Mouse (Mus musculus): Measurements from ENCODE around the gene Dync1i2. TPM values are rescaled to one million over a fixed set of nuclear protein-coding genes. Genes with fewer than 3 reads are reported as not detected.

Gene Dync1i2
- polyA plus RNA-seq, 1 experiment = 27.9 TPM

GRCm38 (mm10) chr2:71281981-71282380 is 70.5 kb downstream of the Dync1i2 start:
- H3K4me1 ChIP-seq (ENCODE audit: control insufficient read depth, insufficient read depth, low read length) = no peaks in the 10 kb centered on the region
- 86% methylated on average over 1 of the region's 1 CpGs for WGBS
- no peak overlapping the region for H3K4me3 ChIP-seq (replicated peaks; ENCODE audit: extremely low read depth, low read depth, low read length)
- no peak for DNase-seq
- TF ChIP-seq CTCF (IDR thresholded peaks at IDR 0.05; ENCODE audit: insufficient read depth, low read length) (no peak), POLR2A (IDR thresholded peaks at IDR 0.05; ENCODE audit: borderline replicate concordance, extremely low read depth, low read depth, low read length) (no peak)

- TF ChIP-seq POLR2A (IDR thresholded peaks at IDR 0.05; ENCODE audit: borderline replicate concordance, extremely low read depth, low read depth, low read length) (no peak), CTCF (IDR thresholded peaks at IDR 0.05; ENCODE audit: insufficient read depth, low read length) (no peak)
- 83% methylated on average over 6 of the region's 6 CpGs for WGBS
- no peak for DNase-seq
- Histone ChIP-seq H3K4me3 (replicated peaks; ENCODE audit: extremely low read depth, low read depth, low read length) (no peak overlapping the region), H3K4me1 (ENCODE audit: control insufficient read depth, insufficient read depth, low read length) (peaks cover 2% of the 10 kb centered on the region; the same call in 1 of the 2 replicates)
These were observed 78.7 kb downstream of the Dync1i2 start for GRCm38 (mm10) chr2:71290107-71290775.

- 71% methylated on average over 5 of the region's 5 CpGs for WGBS
- TF ChIP-seq CTCF (IDR thresholded peaks at IDR 0.05; ENCODE audit: insufficient read depth, low read length) = no peak
- TF ChIP-seq POLR2A (IDR thresholded peaks at IDR 0.05; ENCODE audit: borderline replicate concordance, extremely low read depth, low read depth, low read length) = no peak
- Histone ChIP-seq H3K4me3 (replicated peaks; ENCODE audit: extremely low read depth, low read depth, low read length) (no peak overlapping the region), H3K4me1 (ENCODE audit: control insufficient read depth, insufficient read depth, low read length) (peaks cover 2% of the 10 kb centered on the region; the same call in 1 of the 2 replicates)
- no peak for DNase-seq
These were observed 80.1 kb downstream of the Dync1i2 start for GRCm38 (mm10) chr2:71291566-71291965.

- TF ChIP-seq POLR2A (IDR thresholded peaks at IDR 0.05; ENCODE audit: borderline replicate concordance, extremely low read depth, low read depth, low read length) (no peak), CTCF (IDR thresholded peaks at IDR 0.05; ENCODE audit: insufficient read depth, low read length) (no peak)
- Histone ChIP-seq H3K4me1 (ENCODE audit: control insufficient read depth, insufficient read depth, low read length) (peaks cover 2% of the 10 kb centered on the region; the same call in 1 of the 2 replicates), H3K4me3 (replicated peaks; ENCODE audit: extremely low read depth, low read depth, low read length) (no peak overlapping the region)
- WGBS = 84% methylated on average over 3 of the region's 3 CpGs
- DNase-seq = no peak
These were observed 82.5 kb downstream of the Dync1i2 start for GRCm38 (mm10) chr2:71293983-71294382.

- TF ChIP-seq CTCF (IDR thresholded peaks at IDR 0.05; ENCODE audit: insufficient read depth, low read length) (no peak), POLR2A (IDR thresholded peaks at IDR 0.05; ENCODE audit: borderline replicate concordance, extremely low read depth, low read depth, low read length) (no peak)
- Histone ChIP-seq H3K4me1 (ENCODE audit: control insufficient read depth, insufficient read depth, low read length) (peaks cover 2% of the 10 kb centered on the region; the same call in 1 of the 2 replicates), H3K4me3 (replicated peaks; ENCODE audit: extremely low read depth, low read depth, low read length) (no peak overlapping the region)
- WGBS = 44% methylated on average over 7 of the region's 7 CpGs
- no peak for DNase-seq
These were observed 83.0 kb downstream of the Dync1i2 start for GRCm38 (mm10) chr2:71294489-71294888.

- WGBS = 94% methylated on average over 12 of the region's 12 CpGs
- DNase-seq = no peak
- TF ChIP-seq POLR2A (IDR thresholded peaks at IDR 0.05; ENCODE audit: borderline replicate concordance, extremely low read depth, low read depth, low read length) = no peak
- Histone ChIP-seq H3K4me3 (replicated peaks; ENCODE audit: extremely low read depth, low read depth, low read length) (no peak overlapping the region), H3K4me1 (ENCODE audit: control insufficient read depth, insufficient read depth, low read length) (peaks cover 2% of the 10 kb centered on the region; the same call in 1 of the 2 replicates)
These were observed 84.3 kb downstream of the Dync1i2 start for GRCm38 (mm10) chr2:71295844-71296243.

- H3K4me1 ChIP-seq (ENCODE audit: control insufficient read depth, insufficient read depth, low read length) = no peaks in the 10 kb centered on the region
- no peak for DNase-seq
- no peak for TF ChIP-seq POLR2A (IDR thresholded peaks at IDR 0.05; ENCODE audit: borderline replicate concordance, extremely low read depth, low read depth, low read length)
- WGBS = 54% methylated on average over 1 of the region's 1 CpGs
- no peak overlapping the region for H3K4me3 ChIP-seq (replicated peaks; ENCODE audit: extremely low read depth, low read depth, low read length)
These were observed 86.0 kb downstream of the Dync1i2 start for GRCm38 (mm10) chr2:71297501-71297900.

- WGBS = 98% methylated on average over 1 of the region's 1 CpGs
- no peak for DNase-seq
These were observed 87.2 kb downstream of the Dync1i2 start for GRCm38 (mm10) chr2:71298729-71299128.

GRCm38 (mm10) chr2:71302156-71302663 is 90.7 kb downstream of the Dync1i2 start:
- WGBS = 75% methylated on average over 3 of the region's 3 CpGs
- TF ChIP-seq CTCF (IDR thresholded peaks at IDR 0.05; ENCODE audit: insufficient read depth, low read length) = no peak
- no peak for TF ChIP-seq POLR2A (IDR thresholded peaks at IDR 0.05; ENCODE audit: borderline replicate concordance, extremely low read depth, low read depth, low read length)
- no peak overlapping the region for H3K4me3 ChIP-seq (replicated peaks; ENCODE audit: extremely low read depth, low read depth, low read length)
- DNase-seq = no peak
- H3K4me1 ChIP-seq (ENCODE audit: control insufficient read depth, insufficient read depth, low read length) = no peaks in the 10 kb centered on the region

More at GRCm38 (mm10) chr2:71298729-71299128, 87.2 kb downstream of the Dync1i2 start:
- H3K4me1 ChIP-seq (ENCODE audit: control insufficient read depth, insufficient read depth, low read length) = no peaks in the 10 kb centered on the region
- H3K4me3 ChIP-seq (replicated peaks; ENCODE audit: extremely low read depth, low read depth, low read length) = no peak overlapping the region
- TF ChIP-seq CTCF (IDR thresholded peaks at IDR 0.05; ENCODE audit: insufficient read depth, low read length) (no peak), POLR2A (IDR thresholded peaks at IDR 0.05; ENCODE audit: borderline replicate concordance, extremely low read depth, low read depth, low read length) (no peak)

GRCm38 (mm10) chr2:71303221-71303620 is 91.7 kb downstream of the Dync1i2 start:
- Histone ChIP-seq H3K4me3 (replicated peaks; ENCODE audit: extremely low read depth, low read depth, low read length) (no peak overlapping the region), H3K4me1 (ENCODE audit: control insufficient read depth, insufficient read depth, low read length) (no peaks in the 10 kb centered on the region)
- no peak for TF ChIP-seq CTCF (IDR thresholded peaks at IDR 0.05; ENCODE audit: insufficient read depth, low read length)
- TF ChIP-seq POLR2A (IDR thresholded peaks at IDR 0.05; ENCODE audit: borderline replicate concordance, extremely low read depth, low read depth, low read length) = no peak
- DNase-seq = no peak

All from lung, adult 2 months (tissue).